Mouse (Mus musculus) thymus, adult 2 months (tissue): ENCODE data around the gene Nrp1.

Experiments used
- CTCF ChIP-seq: fragments of 200-500 bp; IDR thresholded peaks from 2 replicates; pipeline ENCODE4 v1.5.1; 2012; ENCODE audit warnings: mild to moderate bottlenecking, control low read depth, low read length, moderate library complexity, borderline replicate concordance; ENCODE audit not compliant: control insufficient read depth, poor library complexity, insufficient read depth; ENCODE audit errors: extremely low read depth
- POLR2A ChIP-seq: fragments of 200-500 bp; IDR thresholded peaks from 2 replicates; pipeline ENCODE4 v1.6.1; 2012; ENCODE audit warnings: mild to moderate bottlenecking, low read length, control low read depth, moderate library complexity; ENCODE audit not compliant: control insufficient read depth, poor library complexity, insufficient read depth; ENCODE audit errors: extremely low read depth

DNA sequence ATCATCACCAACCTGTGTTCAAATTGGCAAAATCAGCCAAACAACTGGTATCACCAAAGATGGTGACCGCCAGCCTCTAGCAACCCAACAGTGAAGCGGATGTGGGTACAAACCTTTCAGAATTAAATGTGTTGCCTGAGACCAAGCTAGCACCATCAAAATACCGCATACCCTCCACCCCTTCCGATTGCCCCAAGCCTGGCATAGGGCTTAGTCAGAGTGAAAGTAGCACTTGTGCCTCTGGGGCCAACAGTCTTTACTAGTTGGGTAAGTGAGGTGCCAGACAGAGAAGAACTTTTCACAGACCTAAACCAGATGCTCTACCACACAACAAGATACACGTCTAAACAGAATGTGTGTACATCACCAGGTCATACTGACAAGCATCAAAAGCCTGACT is 191.3 kb downstream of the Nrp1 start:
- no peak for TF ChIP-seq CTCF
- no peak for TF ChIP-seq POLR2A
